Mouse (Mus musculus): Measurements from ENCODE around the gene 1810049J17Rik. TPM values are rescaled to one million over a fixed set of nuclear protein-coding genes. Genes with fewer than 3 reads are reported as not detected.

1810049J17Rik gene
- total RNA-seq, 2 experiments from 2014 or later: not detected

- DNase-seq: no peak
- intact Hi-C loops (cut with DNase I): no loop called here
Observed at GRCm38 (mm10) chr15:12314584-12314983, 7.1 kb downstream of the 1810049J17Rik start.

- intact Hi-C loops (cut with DNase I): no loop called here
- DNase-seq: no peak
Observed at GRCm38 (mm10) chr15:12313255-12313654, 8.4 kb downstream of the 1810049J17Rik start.

GRCm38 (mm10) chr15:12311465-12311864 is 10.2 kb downstream of the 1810049J17Rik start:
- intact Hi-C loops (cut with DNase I): no loop called here
- DNase-seq: no peak

- no peak for DNase-seq
Observed at GRCm38 (mm10) chr15:12310676-12311075, 11.0 kb downstream of the 1810049J17Rik start.

GRCm38 (mm10) chr15:12308539-12308938 is 13.2 kb downstream of the 1810049J17Rik start:
- intact Hi-C loops (cut with DNase I): no loop called here

More at GRCm38 (mm10) chr15:12310676-12311075, 11.0 kb downstream of the 1810049J17Rik start:
- intact Hi-C loops (cut with DNase I): no loop called here

GRCm38 (mm10) chr15:12307114-12307513 is 14.6 kb downstream of the 1810049J17Rik start:
- intact Hi-C loops (cut with DNase I): no loop called here
- no peak for DNase-seq

More at GRCm38 (mm10) chr15:12308539-12308938, 13.2 kb downstream of the 1810049J17Rik start:
- no peak for DNase-seq

GRCm38 (mm10) chr15:12306188-12307071 is 15.3 kb downstream of the 1810049J17Rik start:
- intact Hi-C loops (cut with DNase I): no loop called here
- DNase-seq: no peak

- intact Hi-C loops (cut with DNase I): no loop called here
- no peak for DNase-seq
Observed at GRCm38 (mm10) chr15:12301771-12302170, 19.9 kb downstream of the 1810049J17Rik start.

GRCm38 (mm10) chr15:12298231-12298737 is 23.4 kb downstream of the 1810049J17Rik start:
- DNase-seq: no peak
- intact Hi-C loops (cut with DNase I): no loop called here

- DNase-seq: no peak
- intact Hi-C loops (cut with DNase I): no loop called here
Observed at GRCm38 (mm10) chr15:12296228-12296627, 25.5 kb downstream of the 1810049J17Rik start.

- DNase-seq: no peak
- intact Hi-C loops (cut with DNase I): no loop called here
Observed at GRCm38 (mm10) chr15:12291757-12292156, 29.9 kb downstream of the 1810049J17Rik start.

- no peak for DNase-seq
- intact Hi-C loops (cut with DNase I): no loop called here
Observed at GRCm38 (mm10) chr15:12290330-12290729, 31.4 kb downstream of the 1810049J17Rik start.

- intact Hi-C loops (cut with DNase I): no loop called here
- DNase-seq: no peak
Observed at GRCm38 (mm10) chr15:12285535-12285809, 36.2 kb downstream of the 1810049J17Rik start.

GRCm38 (mm10) chr15:12284794-12285534 is 36.7 kb downstream of the 1810049J17Rik start:
- intact Hi-C loops (cut with DNase I): no loop called here
- DNase-seq: peak; percentile 5

- DNase-seq: no peak
- intact Hi-C loops (cut with DNase I): loop anchor here (10.0 kb wide), 1 partner anchor 295 kb away; no protein-coding TSS in a partner anchor
Observed at GRCm38 (mm10) chr15:12279816-12280215, 41.9 kb downstream of the 1810049J17Rik start.

- intact Hi-C loops (cut with DNase I): loop anchor here (10.0 kb wide), 1 partner anchor 300 kb away; no protein-coding TSS in a partner anchor
- no peak for DNase-seq
Observed at GRCm38 (mm10) chr15:12275091-12275623, 46.5 kb downstream of the 1810049J17Rik start.

GRCm38 (mm10) chr15:12274053-12274769 is 47.5 kb downstream of the 1810049J17Rik start:
- intact Hi-C loops (cut with DNase I): loop anchor here (10.0 kb wide), 1 partner anchor 301 kb away; no protein-coding TSS in a partner anchor
- no peak for DNase-seq

- intact Hi-C loops (cut with DNase I): loop anchor here (10.0 kb wide), 1 partner anchor 301 kb away; no protein-coding TSS in a partner anchor
- DNase-seq: no peak
Observed at GRCm38 (mm10) chr15:12273325-12274052, 48.2 kb downstream of the 1810049J17Rik start.

All from left cerebral cortex, postnatal 4 days (tissue).